Mouse (Mus musculus): Measurements from ENCODE around the gene Nol12. TPM values are rescaled to one million over a fixed set of nuclear protein-coding genes. Genes with fewer than 3 reads are reported as not detected.

Gene Nol12
- 16.3 and 19.1 TPM in 2 replicates for polyA plus RNA-seq (2012; ENCODE audit: insufficient read depth, low replicate concordance)

GRCm38 (mm10) chr15:78934784-78935320 is at the start of gene Nol12:
Gene Nol12, plus strand, starts transcription at chr15:78934933.
- no peaks in the 10 kb centered on the region for H3K27me3 ChIP-seq (replicated peaks)
- no peaks in the 10 kb centered on the region for H3K9me3 ChIP-seq
- H3K4me3 ChIP-seq (replicated peaks), result peak within 1 kb of the TSS; percentile 98
- H3K36me3 ChIP-seq (replicated peaks; ENCODE audit: low read length), result peaks cover 44% of the 10 kb centered on the region
- peaks cover 61% of the 10 kb centered on the region for H3K4me1 ChIP-seq
- TF ChIP-seq FLI1 (IDR thresholded peaks at IDR 0.05; ENCODE audit: low read length), result peak; percentile 63; the same call in 1 of the 2 replicates
- TF ChIP-seq GATA1 (IDR thresholded peaks at IDR 0.05; ENCODE audit: borderline replicate concordance, low read length), result no peak

- Histone ChIP-seq H3K36me3 (replicated peaks; ENCODE audit: low read length) (peaks cover 97% of the 10 kb centered on the region), H3K4me3 (replicated peaks) (peak overlapping the region; percentile 78), H3K27me3 (replicated peaks) (no peaks in the 10 kb centered on the region), H3K9me3 (no peaks in the 10 kb centered on the region), H3K4me1 (peaks cover 66% of the 10 kb centered on the region)
- no peak for TF ChIP-seq GATA1 (IDR thresholded peaks at IDR 0.05; ENCODE audit: borderline replicate concordance, low read length)
- no peak for TF ChIP-seq FLI1 (IDR thresholded peaks at IDR 0.05; ENCODE audit: low read length)
Observed at GRCm38 (mm10) chr15:78889401-78889853, 45.3 kb upstream of the Nol12 start.

- H3K27me3 ChIP-seq (replicated peaks), result no peaks in the 10 kb centered on the region
- peaks cover 94% of the 10 kb centered on the region for H3K36me3 ChIP-seq (replicated peaks; ENCODE audit: low read length)
- H3K4me1 ChIP-seq, result peaks cover 94% of the 10 kb centered on the region
- H3K4me3 ChIP-seq (replicated peaks), result no peak overlapping the region
- TF ChIP-seq FLI1 (IDR thresholded peaks at IDR 0.05; ENCODE audit: low read length) (no peak), GATA1 (IDR thresholded peaks at IDR 0.05; ENCODE audit: borderline replicate concordance, low read length) (no peak)
- H3K9me3 ChIP-seq, result no peaks in the 10 kb centered on the region
Observed at GRCm38 (mm10) chr15:78892440-78892839, 42.3 kb upstream of the Nol12 start.

- Histone ChIP-seq H3K36me3 (replicated peaks; ENCODE audit: low read length) (peaks cover 74% of the 10 kb centered on the region), H3K4me1 (peaks cover 95% of the 10 kb centered on the region), H3K4me3 (replicated peaks) (peak overlapping the region; percentile 91), H3K27me3 (replicated peaks) (no peaks in the 10 kb centered on the region), H3K9me3 (no peaks in the 10 kb centered on the region)
- no peak for TF ChIP-seq FLI1 (IDR thresholded peaks at IDR 0.05; ENCODE audit: low read length)
- no peak for TF ChIP-seq GATA1 (IDR thresholded peaks at IDR 0.05; ENCODE audit: borderline replicate concordance, low read length)
Observed at GRCm38 (mm10) chr15:78894726-78895125, 40.0 kb upstream of the Nol12 start.

- peaks cover 64% of the 10 kb centered on the region for H3K36me3 ChIP-seq (replicated peaks; ENCODE audit: low read length)
- peaks cover 88% of the 10 kb centered on the region for H3K4me1 ChIP-seq
- no peaks in the 10 kb centered on the region for H3K9me3 ChIP-seq
- no peaks in the 10 kb centered on the region for H3K27me3 ChIP-seq (replicated peaks)
- no peak for TF ChIP-seq GATA1 (IDR thresholded peaks at IDR 0.05; ENCODE audit: borderline replicate concordance, low read length)
- TF ChIP-seq FLI1 (IDR thresholded peaks at IDR 0.05; ENCODE audit: low read length), result no peak
- peak overlapping the region; percentile 91 for H3K4me3 ChIP-seq (replicated peaks)
Observed at GRCm38 (mm10) chr15:78895741-78896140, 39.0 kb upstream of the Nol12 start.

- Histone ChIP-seq H3K36me3 (replicated peaks; ENCODE audit: low read length) (peaks cover 63% of the 10 kb centered on the region), H3K4me1 (peaks cover 88% of the 10 kb centered on the region), H3K4me3 (replicated peaks) (peak overlapping the region; percentile 91), H3K27me3 (replicated peaks) (no peaks in the 10 kb centered on the region), H3K9me3 (no peaks in the 10 kb centered on the region)
- TF ChIP-seq GATA1 (IDR thresholded peaks at IDR 0.05; ENCODE audit: borderline replicate concordance, low read length) (no peak), FLI1 (IDR thresholded peaks at IDR 0.05; ENCODE audit: low read length) (no peak)
Observed at GRCm38 (mm10) chr15:78896149-78896548, 38.6 kb upstream of the Nol12 start.

- Histone ChIP-seq H3K4me1 (peaks cover 88% of the 10 kb centered on the region), H3K27me3 (replicated peaks) (no peaks in the 10 kb centered on the region), H3K4me3 (replicated peaks) (peak overlapping the region; percentile 99), H3K9me3 (no peaks in the 10 kb centered on the region), H3K36me3 (replicated peaks; ENCODE audit: low read length) (peaks cover 62% of the 10 kb centered on the region)
- TF ChIP-seq GATA1 (IDR thresholded peaks at IDR 0.05; ENCODE audit: borderline replicate concordance, low read length), result no peak
- no peak for TF ChIP-seq FLI1 (IDR thresholded peaks at IDR 0.05; ENCODE audit: low read length)
Observed at GRCm38 (mm10) chr15:78897488-78897887, 37.2 kb upstream of the Nol12 start.

GRCm38 (mm10) chr15:78898507-78899001 is 36.2 kb upstream of the Nol12 start:
- Histone ChIP-seq H3K4me1 (peaks cover 88% of the 10 kb centered on the region), H3K27me3 (replicated peaks) (no peaks in the 10 kb centered on the region), H3K36me3 (replicated peaks; ENCODE audit: low read length) (peaks cover 62% of the 10 kb centered on the region), H3K9me3 (no peaks in the 10 kb centered on the region), H3K4me3 (replicated peaks) (peak overlapping the region; percentile 99)
- no peak for TF ChIP-seq FLI1 (IDR thresholded peaks at IDR 0.05; ENCODE audit: low read length)
- no peak for TF ChIP-seq GATA1 (IDR thresholded peaks at IDR 0.05; ENCODE audit: borderline replicate concordance, low read length)

- Histone ChIP-seq H3K4me1 (peaks cover 88% of the 10 kb centered on the region), H3K27me3 (replicated peaks) (no peaks in the 10 kb centered on the region), H3K9me3 (no peaks in the 10 kb centered on the region), H3K36me3 (replicated peaks; ENCODE audit: low read length) (peaks cover 62% of the 10 kb centered on the region), H3K4me3 (replicated peaks) (peak within 1 kb of the TSS; percentile 99)
- TF ChIP-seq GATA1 (IDR thresholded peaks at IDR 0.05; ENCODE audit: borderline replicate concordance, low read length), result no peak
- no peak for TF ChIP-seq FLI1 (IDR thresholded peaks at IDR 0.05; ENCODE audit: low read length)
Observed at GRCm38 (mm10) chr15:78899409-78899739, 35.4 kb upstream of the Nol12 start, which contains the start of gene Gm49510. Gene Gm49510, plus strand, starts transcription at chr15:78899667.

GRCm38 (mm10) chr15:78899740-78900584 is 34.8 kb upstream of the Nol12 start, which contains the start of gene Sh3bp1:
Gene Sh3bp1, plus strand, starts transcription at chr15:78899768.
- H3K4me1 ChIP-seq, result peaks cover 88% of the 10 kb centered on the region
- H3K27me3 ChIP-seq (replicated peaks), result no peaks in the 10 kb centered on the region
- peaks cover 68% of the 10 kb centered on the region for H3K36me3 ChIP-seq (replicated peaks; ENCODE audit: low read length)
- peak within 1 kb of the TSS; percentile 99 for H3K4me3 ChIP-seq (replicated peaks)
- no peaks in the 10 kb centered on the region for H3K9me3 ChIP-seq
- TF ChIP-seq GATA1 (IDR thresholded peaks at IDR 0.05; ENCODE audit: borderline replicate concordance, low read length), result no peak
- no peak for TF ChIP-seq FLI1 (IDR thresholded peaks at IDR 0.05; ENCODE audit: low read length)
